Mouse (Mus musculus) cerebellum, postnatal 36 days (tissue): ENCODE measurements at regions not wholly inside any gene's neighbourhood (a gene's known extent, or its start where the extent isn't known, plus 50 kb on each side); places are given as distances from the start of the nearest gene placed in this dataset.

Experiments used
- DNase-seq, 2 experiments: peaks; one replicate each; pipeline ENCODE4 v3.0.0; 2021 to 2022; ENCODE audit warnings: mixed read lengths in 2 of 2

DNA sequence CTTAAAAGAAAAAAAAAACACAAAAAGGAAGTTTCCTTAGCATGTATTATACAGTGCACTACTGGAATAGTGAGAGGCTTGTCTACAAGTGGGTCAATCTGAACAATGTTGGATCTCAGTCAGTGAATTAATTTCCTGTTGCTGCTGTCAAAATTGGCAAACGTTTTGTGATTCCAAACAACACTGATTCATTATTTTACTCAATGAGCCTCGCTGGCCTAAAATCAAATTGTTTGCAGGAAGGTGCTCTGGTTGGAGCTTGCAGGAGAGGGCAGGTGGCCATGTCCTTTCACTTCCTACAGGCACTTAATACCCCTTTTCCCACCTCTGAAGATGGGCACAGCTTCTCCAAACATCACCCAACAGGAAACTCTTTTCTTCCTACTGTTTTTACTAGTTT lies 226.3 kb upstream of the Bche start:
- peak; percentile 9 to 14 for DNase-seq

- no peak for DNase-seq
Observed at GRCm38 (mm10) chr3:73932185-73932584, 224.0 kb upstream of the Bche start.
